Mouse (Mus musculus) kidney, adult 2 months (tissue): ENCODE measurements around the gene Itpr3.

Experiments used
- CTCF ChIP-seq: fragments of 200-500 bp; conservative IDR thresholded peaks from 2 replicates; pipeline ENCODE4 v1.5.1; 2011; ENCODE audit warnings: low read depth, mild to moderate bottlenecking, control low read depth, low read length, moderate library complexity, mixed read lengths; ENCODE audit not compliant: insufficient read depth, insufficient read length
- POLR2A ChIP-seq: fragments of 200-500 bp; IDR thresholded peaks from one replicate; pipeline ENCODE4 v1.6.1; 2011; ENCODE audit warnings: low read depth, low read length, control low read depth

DNA sequence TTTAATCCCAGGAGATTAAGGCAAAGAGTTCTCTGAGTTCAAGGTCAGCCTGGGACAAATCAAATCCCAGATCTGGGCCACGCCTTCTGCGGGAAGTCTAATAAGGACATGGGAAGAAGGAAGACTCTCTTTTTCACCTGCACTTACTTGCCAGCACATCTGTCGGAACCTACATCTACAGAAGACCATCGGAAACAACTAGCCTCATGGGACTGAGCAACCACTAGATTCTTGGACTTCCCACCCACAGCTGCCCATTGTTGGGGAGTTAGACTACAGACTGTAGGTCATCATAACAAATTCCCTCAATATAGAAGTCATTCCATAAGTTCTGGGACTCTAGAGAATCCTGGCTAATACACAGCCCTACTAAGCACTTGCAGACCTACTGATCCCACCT, 111.5 kb downstream of the Itpr3 start:
- TF ChIP-seq CTCF (no peak), POLR2A (no peak)
